Comparison of ENCODE assay signal across 8 mouse cellular contexts in the genomic region with DNA sequence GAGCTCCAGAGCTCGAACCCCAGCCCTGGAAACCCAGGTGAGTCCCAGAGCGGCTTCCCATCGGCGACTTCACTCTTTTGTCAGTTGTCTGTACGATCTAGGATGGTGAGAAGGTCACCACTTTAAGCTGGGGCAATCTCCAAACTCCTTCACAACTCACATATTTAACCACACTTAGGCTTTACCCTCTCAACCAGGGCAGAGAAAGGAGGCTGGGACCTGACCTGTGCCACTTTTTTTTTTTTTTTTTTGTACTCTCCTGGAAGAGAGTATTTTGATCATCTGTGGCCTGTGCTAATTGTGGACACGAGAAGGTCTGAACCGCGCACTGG. TPM values are rescaled to one million over a fixed set of nuclear protein-coding genes. Genes with fewer than 3 reads are reported as not detected.
DNase-seq lines count a peak whose midpoint lies in the region; ATAC-seq and TF ChIP-seq lines count a peak whose summit lies in the region.

No protein-coding gene starts in this region.

- intact Hi-C loops in heart, postnatal 14 days (cut with DNase I): loop anchor here (2.0 to 5.0 kb wide), 3 partner anchors 73 to 160 kb away; partner anchors contain the start of gene Pgk1

- H3K4me1 ChIP-seq in heart, embryonic 13.5 days: peaks cover 9% of the 10 kb centered on the region
- peaks cover 0 to 2% of the 10 kb centered on the region in 2 experiments; a peak in 1 of 4 replicates for H3K4me1 ChIP-seq in ES-E14 (ENCODE audit: control insufficient read depth in 2 of 2, insufficient read depth in 2 of 2, low read length in 2 of 2, poor library complexity in 1 of 2)
- H3K4me1 ChIP-seq in hindbrain, embryonic 10.5 days (replicated peaks): 0 out of 2 replicates have a peak, but pooled peaks cover 9% of the 10 kb centered on the region

- H3K4me2 ChIP-seq in heart, embryonic 13.5 days: peak overlapping the region; percentile 67

- 0 out of 2 replicates have a peak, but pooled peaks cover 6% of the 10 kb centered on the region for H3K36me3 ChIP-seq in heart, embryonic 13.5 days
- no peaks in the 10 kb centered on the region for H3K36me3 ChIP-seq in ES-E14 (ENCODE audit: control insufficient read depth, insufficient read depth, low read length, poor library complexity, severe bottlenecking)
- H3K36me3 ChIP-seq in hindbrain, embryonic 10.5 days: peaks cover 3% of the 10 kb centered on the region

- no peak for ATAC-seq in heart, embryonic 13.5 days (ENCODE audit: extremely low read depth, insufficient number of reproducible peaks, low FRiP score, low TSS enrichment)
- ATAC-seq in megakaryocyte, adult 5-6 weeks (ENCODE audit: poor library complexity, severe bottlenecking): peak; percentile 20; the same call in 1 of the 2 replicates

- 11% methylated on average over 8 of the region's 8 CpGs for WGBS in heart, embryonic 13.5 days
- WGBS in hindbrain, embryonic 10.5 days: 15% methylated on average over 8 of the region's 8 CpGs

- peak overlapping the region; percentile 60 for H3K4me3 ChIP-seq in heart, embryonic 13.5 days
- peak overlapping the region; percentile 64 to 82 for H3K4me3 ChIP-seq in ES-E14 (ENCODE audit: insufficient read depth in 1 of 2, low read depth in 1 of 2, low read length in 2 of 2, poor library complexity in 1 of 2, severe bottlenecking in 1 of 2)
- peak overlapping the region; percentile 57 for H3K4me3 ChIP-seq in hindbrain, embryonic 10.5 days

- peak overlapping the region; percentile 78 for H3K27ac ChIP-seq in heart, embryonic 13.5 days (replicated peaks)
- no peak overlapping the region; the same call in 1 of the 2 replicates for H3K27ac ChIP-seq in ES-E14 (ENCODE audit: insufficient read depth, low read depth, low read length, poor library complexity, severe bottlenecking)
- peak overlapping the region; percentile 85 for H3K27ac ChIP-seq in hindbrain, embryonic 10.5 days

- DNase-seq in heart, postnatal 14 days: no peak
- no peak for DNase-seq in ES-E14 (ENCODE audit: low read depth, low spot score)
- no peak for DNase-seq in hindbrain, embryonic 10.5 days (ENCODE audit: low spot score)
- DNase-seq in right cerebral cortex, adult 2 months (ENCODE audit: low spot score in 2 of 2): no peak
- DNase-seq in embryo, embryonic 10.5 days (ENCODE audit: low spot score): no peak
- DNase-seq in cerebellum, adult 11 months: no peak

- H3K9ac ChIP-seq in heart, embryonic 13.5 days: peak overlapping the region; percentile 85
- peak overlapping the region; percentile 82 for H3K9ac ChIP-seq in ES-E14 (ENCODE audit: insufficient read depth, low read depth, low read length, poor library complexity, severe bottlenecking)

- in situ Hi-C loops in ES-E14 (cut with MboI; ENCODE audit: low sequenced_read_pairs in 2 of 2, unreplicated experiment in 2 of 2): loop anchor here (10.0 to 25.0 kb wide), 2 partner anchors 135 to 137 kb away; no protein-coding TSS in a partner anchor

- no peaks in the 10 kb centered on the region for H3K9me3 ChIP-seq in heart, embryonic 13.5 days
- H3K9me3 ChIP-seq in ES-E14 (ENCODE audit: control insufficient read depth, insufficient read depth, low read depth, low read length): no peaks in the 10 kb centered on the region
- no peaks in the 10 kb centered on the region for H3K9me3 ChIP-seq in hindbrain, embryonic 10.5 days

- no peaks in the 10 kb centered on the region for H3K27me3 ChIP-seq in heart, embryonic 13.5 days (replicated peaks)
- peaks cover 5% of the 10 kb centered on the region; the same call in 1 of the 2 replicates for H3K27me3 ChIP-seq in hindbrain, embryonic 10.5 days (ENCODE audit: insufficient read depth, poor library complexity, severe bottlenecking)

TF ChIP-seq in ES-E14, 5 proteins besides CTCF, POLR2A, EP300 and RAD21:
- TF ChIP-seq ZNF384 (IDR thresholded peaks at IDR 0.05; ENCODE audit: low read depth, low read length): peak; percentile 24; the same call in 1 of the 2 replicates
- no peak for TF ChIP-seq MAFK (IDR thresholded peaks at IDR 0.05; ENCODE audit: insufficient read depth, low read depth, low read length)

RNA-seq across cellular contexts. Expression of gene Atp7a, which starts 0.2 kb away (rescaled TPM):
- 11.7 and 13.4 TPM in 2 replicates for polyA plus RNA-seq in heart, embryonic 13.5 days (2015; fragmentation: Nextera tagmentation; extraction: Ambion mirVana)
- 10 to 100 TPM in 1 of 2 experiments, 1 to 10 TPM in 1; 9.0 to 10.5 TPM for total RNA-seq in heart, postnatal 14 days (2021)
- 20.2 and 21.8 TPM in 2 replicates for total RNA-seq in ES-E14 (2012; rRNA removed)
- polyA plus RNA-seq in hindbrain, embryonic 10.5 days (2016; fragmentation: Nextera tagmentation; extraction: Ambion mirVana): 21.6 and 22.5 TPM in 2 replicates
- total RNA-seq in megakaryocyte, adult 5-6 weeks (2015): 25.0 and 27.5 TPM in 2 replicates
- total RNA-seq in megakaryocyte, adult 5-6 weeks (2017): 23.5 and 46.6 TPM in 2 replicates

RNA-seq across cellular contexts. Expression of gene Cox7b, which starts 11.8 kb away (rescaled TPM):
- 770 and 864 TPM in 2 replicates for polyA plus RNA-seq in heart, embryonic 13.5 days (2015; fragmentation: Nextera tagmentation; extraction: Ambion mirVana)
- 1,000 to 10,000 TPM; 1,519 to 1,551 TPM for total RNA-seq in heart, postnatal 14 days (2021)
- total RNA-seq in ES-E14 (2012; rRNA removed): 355 and 378 TPM in 2 replicates
- polyA plus RNA-seq in hindbrain, embryonic 10.5 days (2016; fragmentation: Nextera tagmentation; extraction: Ambion mirVana): 296 and 330 TPM in 2 replicates
- total RNA-seq in megakaryocyte, adult 5-6 weeks (2015): 306 and 313 TPM in 2 replicates
- 331 and 383 TPM in 2 replicates for total RNA-seq in megakaryocyte, adult 5-6 weeks (2017)

RNA-seq across cellular contexts. Expression of gene Magt1, which starts 15.6 kb away (rescaled TPM):
- 44.4 and 48.7 TPM in 2 replicates for polyA plus RNA-seq in heart, embryonic 13.5 days (2015; fragmentation: Nextera tagmentation; extraction: Ambion mirVana)
- total RNA-seq in heart, postnatal 14 days (2021): 10 to 100 TPM; 30.2 to 40.6 TPM
- 44.3 and 48.6 TPM in 2 replicates for total RNA-seq in ES-E14 (2012; rRNA removed)
- polyA plus RNA-seq in hindbrain, embryonic 10.5 days (2016; fragmentation: Nextera tagmentation; extraction: Ambion mirVana): 30.0 and 43.4 TPM in 2 replicates
- total RNA-seq in megakaryocyte, adult 5-6 weeks (2015): 48.6 and 55.6 TPM in 2 replicates
- 72.5 and 75.7 TPM in 2 replicates for total RNA-seq in megakaryocyte, adult 5-6 weeks (2017)
